Mouse (Mus musculus) forebrain, embryonic 15.5 days (tissue): ENCODE data around the gene Gcdh. TPM values are rescaled to one million over a fixed set of nuclear protein-coding genes. Genes with fewer than 3 reads are reported as not detected.

Source experiments
- ATAC-seq: fragments of 200-750 bp; cut with Nextera tagmentation; replicated peaks from 2 replicates; pipeline ENCODE4 v1.8.0; 2017; ENCODE audit warnings: mild to moderate bottlenecking, moderate TSS enrichment, moderate library complexity
- H3K27ac ChIP-seq: fragments of 300-500 bp; sonication (generic); replicated peaks from 2 replicates; pipeline ENCODE4 v1.5.1; 2015; ENCODE audit warnings: mild to moderate bottlenecking, inconsistent platforms
- H3K27me3 ChIP-seq: fragments of 300-500 bp; sonication (generic); 2 replicates; pipeline ENCODE4 v1.6.1; 2015; ENCODE audit warnings: inconsistent platforms
- H3K36me3 ChIP-seq: fragments of 300-500 bp; sonication (generic); 2 replicates; pipeline ENCODE4 v1.6.1; 2015; ENCODE audit warnings: mild to moderate bottlenecking, inconsistent platforms
- H3K4me1 ChIP-seq: fragments of 300-500 bp; sonication (generic); 2 replicates; pipeline ENCODE4 v1.6.1; 2015; ENCODE audit warnings: inconsistent platforms
- H3K4me2 ChIP-seq: fragments of 300-500 bp; sonication (generic); replicated peaks from 2 replicates; pipeline ENCODE4 v1.6.1; 2015; ENCODE audit warnings: mild to moderate bottlenecking, inconsistent platforms
- H3K4me3 ChIP-seq: fragments of 300-500 bp; sonication (generic); 2 replicates; pipeline ENCODE4 v1.5.1; 2015; ENCODE audit warnings: mild to moderate bottlenecking, inconsistent platforms
- H3K9ac ChIP-seq: fragments of 300-500 bp; sonication (generic); replicated peaks from 2 replicates; pipeline ENCODE4 v1.6.1; 2015; ENCODE audit warnings: mild to moderate bottlenecking, inconsistent platforms
- H3K9me3 ChIP-seq: fragments of 300-500 bp; sonication (generic); 2 replicates; pipeline ENCODE4 v1.6.1; 2016; ENCODE audit warnings: inconsistent platforms
- WGBS: fragments of 180-500 bp; shearing (Covaris S2); methylation state at CpG from one replicate; pipeline ENCODE4 v1.1.7; 2015; ENCODE audit warnings: mixed read lengths; 5-methylcytosine and 5-hydroxymethylcytosine counted together
- polyA plus RNA-seq: library from polyadenylated mRNA; unstranded; fragments of >200 nt; fragmentation: Nextera tagmentation; extraction: Ambion mirVana; gene quantifications from 2 replicates; pipeline ENCODE4 v1.2.1, GENCODE M21; 2015

Gcdh gene
- polyA plus RNA-seq, 1 experiment from 2014 or later: 36.2 TPM

DNA sequence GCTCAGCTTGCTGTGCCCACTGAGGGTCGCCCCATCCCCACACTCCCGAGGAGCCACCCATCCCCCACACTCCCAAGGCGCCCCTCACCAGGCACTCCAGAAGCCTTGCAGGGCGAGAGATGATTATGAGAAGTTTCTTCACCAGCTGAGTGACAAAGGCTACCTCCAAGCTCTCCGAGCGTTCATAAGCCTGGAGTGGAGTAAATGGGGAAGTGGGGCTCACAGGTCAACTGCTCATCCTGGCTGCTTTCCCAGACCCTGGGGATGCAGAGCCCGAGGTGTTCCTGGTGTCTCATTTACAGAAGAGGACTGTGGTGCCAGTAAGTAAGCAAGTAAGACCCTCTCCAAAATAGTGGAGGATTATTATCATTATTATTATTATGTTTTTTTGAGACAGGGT lies 31.8 kb upstream of the Gcdh start:
- Histone ChIP-seq H3K36me3 (peaks cover 62% of the 10 kb centered on the region), H3K4me2 (no peak overlapping the region), H3K9ac (no peak overlapping the region), H3K9me3 (no peaks in the 10 kb centered on the region), H3K4me1 (peaks cover 9% of the 10 kb centered on the region), H3K4me3 (no peak overlapping the region), H3K27ac (no peak overlapping the region), H3K27me3 (peaks cover 4% of the 10 kb centered on the region; the same call in 1 of the 2 replicates)
- WGBS: 72% methylated on average over 7 of the region's 7 CpGs
- no peak for ATAC-seq

- Histone ChIP-seq H3K4me1 (no peaks in the 10 kb centered on the region), H3K9ac (no peak overlapping the region), H3K9me3 (no peaks in the 10 kb centered on the region), H3K4me3 (no peak overlapping the region), H3K36me3 (peaks cover 83% of the 10 kb centered on the region), H3K27me3 (no peaks in the 10 kb centered on the region), H3K27ac (no peak overlapping the region), H3K4me2 (no peak overlapping the region)
- no peak for ATAC-seq
- WGBS: 90% methylated on average over 2 of the region's 2 CpGs
These were observed 27.9 kb upstream of the Gcdh start for GRCm38 (mm10) chr8:84921596-84921995.

- H3K36me3 ChIP-seq: peaks cover 92% of the 10 kb centered on the region
- H3K27me3 ChIP-seq: peaks cover 12% of the 10 kb centered on the region
- no peak overlapping the region for H3K4me2 ChIP-seq
- no peak overlapping the region for H3K9ac ChIP-seq
- H3K4me1 ChIP-seq: no peaks in the 10 kb centered on the region
- ATAC-seq: no peak
- 94% methylated on average over 15 of the region's 15 CpGs for WGBS
- H3K9me3 ChIP-seq: no peaks in the 10 kb centered on the region
- H3K4me3 ChIP-seq: no peak overlapping the region
- no peak overlapping the region for H3K27ac ChIP-seq
These were observed 24.9 kb upstream of the Gcdh start for GRCm38 (mm10) chr8:84918646-84919045.

- Histone ChIP-seq H3K9me3 (no peaks in the 10 kb centered on the region), H3K27ac (no peak overlapping the region), H3K9ac (no peak overlapping the region), H3K36me3 (peaks cover 93% of the 10 kb centered on the region), H3K4me1 (peaks cover 8% of the 10 kb centered on the region), H3K4me3 (no peak overlapping the region), H3K27me3 (peaks cover 13% of the 10 kb centered on the region), H3K4me2 (no peak overlapping the region)
- ATAC-seq: no peak
- WGBS: 32% methylated on average over 20 of the region's 20 CpGs
These were observed 24.1 kb upstream of the Gcdh start for GRCm38 (mm10) chr8:84917781-84918180.

- Histone ChIP-seq H3K9ac (no peak overlapping the region), H3K36me3 (peaks cover 91% of the 10 kb centered on the region), H3K27ac (no peak overlapping the region), H3K27me3 (peaks cover 17% of the 10 kb centered on the region), H3K4me1 (peaks cover 11% of the 10 kb centered on the region), H3K4me3 (no peak overlapping the region), H3K4me2 (no peak overlapping the region), H3K9me3 (no peaks in the 10 kb centered on the region)
- ATAC-seq: no peak
- WGBS: 90% methylated on average over 8 of the region's 8 CpGs
These were observed 21.5 kb upstream of the Gcdh start for GRCm38 (mm10) chr8:84915269-84915668.

DNA sequence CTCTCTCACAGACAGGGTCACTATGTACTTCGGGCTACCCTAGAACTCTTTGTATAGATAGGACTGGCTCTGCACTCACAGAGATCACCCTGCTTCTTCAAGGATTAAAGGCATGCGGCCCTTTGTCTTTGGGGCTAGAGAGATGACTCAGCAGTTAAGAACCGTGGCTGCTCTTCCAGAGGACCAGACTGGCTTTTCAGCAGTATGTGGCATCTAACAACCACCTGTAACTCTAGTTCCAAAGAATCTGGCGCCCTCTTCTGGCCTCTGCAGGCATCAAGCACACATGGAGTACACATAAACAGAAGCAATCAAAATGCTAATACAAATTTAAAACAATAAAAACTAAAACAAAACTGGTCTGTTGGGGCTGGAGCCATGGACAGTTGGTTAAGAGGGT lies 20.2 kb upstream of the Gcdh start:
- peaks cover 85% of the 10 kb centered on the region for H3K36me3 ChIP-seq
- no peak overlapping the region for H3K4me2 ChIP-seq
- no peak overlapping the region for H3K9ac ChIP-seq
- no peak for ATAC-seq
- H3K27me3 ChIP-seq: peaks cover 21% of the 10 kb centered on the region
- no peak overlapping the region for H3K27ac ChIP-seq
- H3K9me3 ChIP-seq: no peaks in the 10 kb centered on the region
- WGBS: 32% methylated on average over 4 of the region's 4 CpGs
- H3K4me3 ChIP-seq: no peak overlapping the region
- peaks cover 13% of the 10 kb centered on the region for H3K4me1 ChIP-seq

- Histone ChIP-seq H3K27me3 (peaks cover 21% of the 10 kb centered on the region), H3K9ac (no peak overlapping the region)
These were observed 19.8 kb upstream of the Gcdh start for GRCm38 (mm10) chr8:84913502-84913900.

GRCm38 (mm10) chr8:84912895-84913501 lies 19.3 kb upstream of the Gcdh start:
- Histone ChIP-seq H3K9ac (no peak overlapping the region), H3K27ac (no peak overlapping the region), H3K4me2 (peak overlapping the region; percentile 45), H3K27me3 (peaks cover 21% of the 10 kb centered on the region), H3K4me1 (peaks cover 17% of the 10 kb centered on the region), H3K9me3 (no peaks in the 10 kb centered on the region), H3K36me3 (peaks cover 75% of the 10 kb centered on the region), H3K4me3 (peak overlapping the region; percentile 29)
- WGBS: 3% methylated on average over 55 of the region's 55 CpGs
- no peak for ATAC-seq

More at GRCm38 (mm10) chr8:84913502-84913900, 19.8 kb upstream of the Gcdh start:
- Histone ChIP-seq H3K4me3 (peak overlapping the region; percentile 29), H3K4me1 (peaks cover 17% of the 10 kb centered on the region), H3K36me3 (peaks cover 80% of the 10 kb centered on the region), H3K27ac (no peak overlapping the region), H3K9me3 (no peaks in the 10 kb centered on the region), H3K4me2 (peak overlapping the region; percentile 45)
- WGBS: 19% methylated on average over 9 of the region's 9 CpGs
- ATAC-seq: no peak

GRCm38 (mm10) chr8:84912391-84912790 lies 18.7 kb upstream of the Gcdh start:
- Histone ChIP-seq H3K27me3 (peaks cover 21% of the 10 kb centered on the region), H3K9me3 (no peaks in the 10 kb centered on the region), H3K36me3 (peaks cover 69% of the 10 kb centered on the region), H3K4me2 (peak overlapping the region; percentile 45), H3K9ac (no peak overlapping the region), H3K27ac (no peak overlapping the region), H3K4me3 (peak overlapping the region; percentile 29), H3K4me1 (peaks cover 17% of the 10 kb centered on the region)
- 29% methylated on average over 27 of the region's 27 CpGs for WGBS
- no peak for ATAC-seq

DNA sequence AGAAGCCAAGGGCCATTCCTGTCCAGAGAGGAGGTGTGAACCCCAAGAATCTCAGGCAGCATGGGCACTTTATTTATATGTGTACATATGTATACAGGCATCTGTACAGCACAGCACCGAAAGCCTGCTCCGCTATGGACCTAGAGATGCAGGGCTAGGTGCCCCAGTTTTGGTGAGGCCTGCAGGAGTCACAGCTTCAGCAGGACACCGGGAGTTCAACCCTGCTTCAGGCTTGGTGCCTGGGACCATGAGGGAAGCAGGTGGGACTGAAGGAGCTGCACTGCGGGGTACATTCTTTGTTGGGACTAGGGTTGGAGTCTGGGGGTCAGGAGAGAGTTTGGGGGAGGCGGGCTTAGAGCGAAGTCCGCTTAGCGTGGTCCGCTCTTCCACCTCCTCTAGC lies 18.1 kb upstream of the Gcdh start:
- 92% methylated on average over 9 of the region's 9 CpGs for WGBS
- Histone ChIP-seq H3K4me3 (no peak overlapping the region), H3K27me3 (peaks cover 21% of the 10 kb centered on the region), H3K9ac (no peak overlapping the region), H3K36me3 (peaks cover 65% of the 10 kb centered on the region), H3K4me2 (no peak overlapping the region), H3K9me3 (no peaks in the 10 kb centered on the region), H3K27ac (no peak overlapping the region), H3K4me1 (peaks cover 17% of the 10 kb centered on the region)
- no peak for ATAC-seq

GRCm38 (mm10) chr8:84910551-84910950 lies 16.8 kb upstream of the Gcdh start:
- Histone ChIP-seq H3K9me3 (no peaks in the 10 kb centered on the region), H3K9ac (no peak overlapping the region)
- ATAC-seq: no peak

GRCm38 (mm10) chr8:84909949-84910348 lies 16.2 kb upstream of the Gcdh start:
- H3K4me1 ChIP-seq: peaks cover 17% of the 10 kb centered on the region
- no peak overlapping the region for H3K9ac ChIP-seq
- H3K36me3 ChIP-seq: peaks cover 46% of the 10 kb centered on the region
- H3K4me2 ChIP-seq: no peak overlapping the region
- no peak for ATAC-seq
- H3K4me3 ChIP-seq: no peak overlapping the region
- peaks cover 19% of the 10 kb centered on the region for H3K27me3 ChIP-seq
- H3K27ac ChIP-seq: no peak overlapping the region
- 90% methylated on average over 5 of the region's 5 CpGs for WGBS
- H3K9me3 ChIP-seq: no peaks in the 10 kb centered on the region

More at GRCm38 (mm10) chr8:84910551-84910950, 16.8 kb upstream of the Gcdh start:
- H3K27ac ChIP-seq: no peak overlapping the region
- H3K4me3 ChIP-seq: no peak overlapping the region
- peaks cover 21% of the 10 kb centered on the region for H3K27me3 ChIP-seq
- 84% methylated on average over 6 of the region's 6 CpGs for WGBS
- peaks cover 52% of the 10 kb centered on the region for H3K36me3 ChIP-seq
- peaks cover 17% of the 10 kb centered on the region for H3K4me1 ChIP-seq
- H3K4me2 ChIP-seq: no peak overlapping the region
